ENCODE assay signal across 18 mouse cellular contexts in genomic region chr7:98424396-98424795, GRCm38 (mm10). TPM values are rescaled to one million over a fixed set of nuclear protein-coding genes. Genes with fewer than 3 reads are reported as not detected.
"Had no signal": no experiment of that assay in that cellular context is flagged by ENCODE, and none has a peak within 500 bp of the region (broad histone marks: within the 10 kb centered on the region; RNA-seq: fewer than 3 reads in every experiment).

No protein-coding gene starts in this region.

- H3K36me3 ChIP-seq: liver, embryonic 13.5 days; midbrain, embryonic 13.5 days; neural tube, embryonic 15.5 days had no signal

- H3K27me3 ChIP-seq: liver, embryonic 13.5 days; midbrain, embryonic 13.5 days; neural tube, embryonic 15.5 days had no signal

- H3K9ac ChIP-seq: liver, embryonic 13.5 days; liver, postnatal 0 days; midbrain, embryonic 13.5 days; neural tube, embryonic 15.5 days had no signal

- H3K27ac ChIP-seq: layer of hippocampus, adult 2 months; liver, embryonic 13.5 days; midbrain, embryonic 13.5 days; neural tube, embryonic 15.5 days had no signal

- H3K4me3 ChIP-seq: layer of hippocampus, adult 2 months; liver, embryonic 13.5 days; midbrain, embryonic 13.5 days; myocyte; neural tube, embryonic 15.5 days had no signal

- H3K4me1 ChIP-seq: liver, embryonic 13.5 days had no signal

- DNase-seq: kidney, adult 18-20 months; kidney, postnatal 10 days; kidney, postnatal 4 days; left cerebral cortex, postnatal 4 days; liver; liver, embryonic 13.5 days; liver, postnatal 0 days; thymus, postnatal 36 days had no signal

- ATAC-seq: liver, postnatal 0 days; midbrain, embryonic 13.5 days had no signal

- H3K9me3 ChIP-seq: liver, embryonic 13.5 days; midbrain, embryonic 13.5 days; neural tube, embryonic 15.5 days had no signal

- H3K4me2 ChIP-seq: liver, embryonic 13.5 days; midbrain, embryonic 13.5 days; neural tube, embryonic 15.5 days had no signal

RNA-seq across cellular contexts. Expression of gene Gucy2d, which starts 15.8 kb away (rescaled TPM):
- total RNA-seq: layer of hippocampus, adult 2 months; layer of hippocampus, postnatal 10 days; megakaryocyte-erythroid progenitor cell, adult 5-6 weeks had no signal
- polyA plus RNA-seq: kidney, embryonic 14.5 days; liver, embryonic 13.5 days; liver, postnatal 0 days; lung, embryonic 16.5 days; midbrain, embryonic 13.5 days; myocyte; neural tube, embryonic 11.5 days; thymus, postnatal 0 days had no signal
